Mouse (Mus musculus): ENCODE data around the gene Mrps24.

DNA sequence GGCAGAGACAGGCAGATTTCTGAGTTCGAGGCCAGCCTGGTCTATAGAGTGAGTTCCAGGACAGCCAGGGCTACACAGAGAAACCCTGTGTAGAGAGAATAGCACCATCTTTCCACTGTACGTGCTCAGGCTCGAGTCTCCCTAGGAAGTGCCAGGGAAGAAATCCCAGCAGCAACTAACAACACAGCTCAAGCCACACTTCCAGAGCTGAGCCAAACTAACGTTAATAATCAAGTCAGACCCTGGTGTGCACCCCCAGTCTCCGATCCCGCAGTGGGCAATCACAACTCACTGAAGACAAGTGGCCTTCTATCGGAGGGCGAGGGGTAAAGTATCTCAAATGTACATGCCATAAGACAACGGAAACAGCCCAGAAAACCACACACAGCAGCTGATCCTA, 14.1 kb upstream of the Mrps24 start:
- no peak for TF ChIP-seq MAFK (IDR thresholded peaks at IDR 0.05; ENCODE audit: insufficient read depth, low read depth, low read length)
- no peak for TF ChIP-seq ZC3H11A (IDR thresholded peaks at IDR 0.05; ENCODE audit: borderline replicate concordance, low read depth, low read length)
- no peak for TF ChIP-seq HCFC1 (IDR thresholded peaks at IDR 0.05; ENCODE audit: borderline replicate concordance, insufficient read depth, low read length)
- no peak for TF ChIP-seq ZNF384 (IDR thresholded peaks at IDR 0.05; ENCODE audit: low read depth, low read length)
- TF ChIP-seq CHD2 (IDR thresholded peaks at IDR 0.05; ENCODE audit: low read depth, low read length): no peak
